Mouse (Mus musculus) liver, embryonic 11.5 days (tissue): ENCODE measurements around the gene Gprc5c. TPM values are rescaled to one million over a fixed set of nuclear protein-coding genes. Genes with fewer than 3 reads are reported as not detected.

ENCODE experiments used
- ATAC-seq: fragments of 200-750 bp; cut with Nextera tagmentation; replicated peaks from 2 replicates; pipeline ENCODE4 v1.8.0; 2017; ENCODE audit warnings: moderate number of reproducible peaks, mild to moderate bottlenecking, moderate TSS enrichment, moderate library complexity; ENCODE audit not compliant: low FRiP score
- DNase-seq: peaks from one replicate; pipeline ENCODE4 v3.0.0-alpha.2; 2017; ENCODE audit warnings: low spot score
- H3K27ac ChIP-seq: fragments of 300-500 bp; sonication (generic); 2 replicates; pipeline ENCODE4 v1.5.1; 2014; ENCODE audit warnings: mild to moderate bottlenecking, low read depth, low read length, control low read depth
- H3K27me3 ChIP-seq: fragments of 300-500 bp; sonication (generic); replicated peaks from 2 replicates; pipeline ENCODE4 v1.6.1; 2014; ENCODE audit warnings: low read length, mixed read lengths; ENCODE audit not compliant: control insufficient read depth, insufficient read depth
- H3K36me3 ChIP-seq: fragments of 300-500 bp; sonication (generic); 2 replicates; pipeline ENCODE4 v1.6.1; 2014; ENCODE audit warnings: mild to moderate bottlenecking, low read length, moderate library complexity, mixed read lengths; ENCODE audit not compliant: control insufficient read depth, insufficient read depth
- H3K4me1 ChIP-seq: fragments of 300-500 bp; sonication (generic); replicated peaks from 2 replicates; pipeline ENCODE4 v1.6.1; 2014; ENCODE audit warnings: low read length, mixed read lengths; ENCODE audit not compliant: control insufficient read depth, insufficient read depth
- H3K4me2 ChIP-seq: fragments of 300-500 bp; sonication (generic); 2 replicates; pipeline ENCODE4 v1.6.1; 2014; ENCODE audit warnings: mild to moderate bottlenecking, control low read depth, moderate library complexity
- H3K4me3 ChIP-seq: fragments of 300-500 bp; sonication (generic); 2 replicates; pipeline ENCODE4 v1.5.1; 2014; ENCODE audit warnings: low read depth, low read length, control low read depth
- H3K9ac ChIP-seq: fragments of 300-500 bp; sonication (generic); 2 replicates; pipeline ENCODE4 v1.6.1; 2014; ENCODE audit warnings: low read depth, low read length, control low read depth
- H3K9me3 ChIP-seq: fragments of 300-500 bp; sonication (generic); 2 replicates; pipeline ENCODE4 v1.6.1; 2016; ENCODE audit warnings: low read length, inconsistent platforms, mixed read lengths; ENCODE audit not compliant: control insufficient read depth
- WGBS: fragments of 180-500 bp; shearing (Covaris S2); extraction: QIAGEN DNeasy Blood & Tissue Kit; methylation state at CpG from one replicate; pipeline ENCODE4 v1.1.7; 2014; 5-methylcytosine and 5-hydroxymethylcytosine counted together
- polyA plus RNA-seq: library from polyadenylated mRNA; unstranded; fragments of >200 nt; fragmentation: Nextera tagmentation; extraction: Ambion mirVana; gene quantifications from 2 replicates; pipeline ENCODE4 v1.2.1, GENCODE M21; 2014

Gene Gprc5c
- polyA plus RNA-seq, 1 experiment from 2014 or later = 20.2 TPM

- 0 out of 2 replicates have a peak overlapping the region, but pooled peaks have one; percentile 22 for H3K9ac ChIP-seq
- peak overlapping the region; percentile 78 for H3K27ac ChIP-seq
- H3K9me3 ChIP-seq = no peaks in the 10 kb centered on the region
- H3K4me1 ChIP-seq = peaks cover 24% of the 10 kb centered on the region
- ATAC-seq = peak; percentile 76
- no peaks in the 10 kb centered on the region for H3K36me3 ChIP-seq
- H3K4me3 ChIP-seq = no peak overlapping the region
- no peak for DNase-seq
- 17% methylated on average over 5 of the region's 5 CpGs for WGBS
- H3K4me2 ChIP-seq = peak overlapping the region; percentile 20; the same call in 1 of the 2 replicates
- no peaks in the 10 kb centered on the region for H3K27me3 ChIP-seq
Measured at GRCm38 (mm10) chr11:114826686-114827085, 24.3 kb upstream of the Gprc5c start.

- peak overlapping the region; percentile 47 for H3K9ac ChIP-seq
Measured at GRCm38 (mm10) chr11:114829499-114830432, 21.2 kb upstream of the Gprc5c start.

GRCm38 (mm10) chr11:114830433-114830773, 20.5 kb upstream of the Gprc5c start:
- Histone ChIP-seq H3K9ac (peak overlapping the region; percentile 47), H3K4me1 (peaks cover 40% of the 10 kb centered on the region), H3K27ac (peak overlapping the region; percentile 76), H3K9me3 (no peaks in the 10 kb centered on the region), H3K4me3 (peak overlapping the region; percentile 35; the same call in 1 of the 2 replicates), H3K27me3 (no peaks in the 10 kb centered on the region), H3K4me2 (peak overlapping the region; percentile 74), H3K36me3 (no peaks in the 10 kb centered on the region)
- 42% methylated on average over 8 of the region's 8 CpGs for WGBS
- ATAC-seq (peak; percentile 14; the same call in 1 of the 2 replicates), DNase-seq (peak; percentile 70)

More at GRCm38 (mm10) chr11:114829499-114830432, 21.2 kb upstream of the Gprc5c start:
- WGBS = 14% methylated on average over 24 of the region's 24 CpGs
- ATAC-seq (peak; percentile 72), DNase-seq (no peak)
- Histone ChIP-seq H3K4me1 (peaks cover 40% of the 10 kb centered on the region), H3K4me3 (peak overlapping the region; percentile 35), H3K27me3 (no peaks in the 10 kb centered on the region), H3K4me2 (peak overlapping the region; percentile 74), H3K9me3 (no peaks in the 10 kb centered on the region), H3K36me3 (no peaks in the 10 kb centered on the region), H3K27ac (peak overlapping the region; percentile 76)

- Histone ChIP-seq H3K9me3 (0 out of 2 replicates have a peak, but pooled peaks cover 3% of the 10 kb centered on the region), H3K4me1 (peaks cover 38% of the 10 kb centered on the region), H3K27ac (no peak overlapping the region), H3K4me2 (no peak overlapping the region), H3K4me3 (no peak overlapping the region), H3K9ac (no peak overlapping the region), H3K27me3 (no peaks in the 10 kb centered on the region), H3K36me3 (no peaks in the 10 kb centered on the region)
- DNase-seq = no peak
- ATAC-seq = no peak
- WGBS = 48% methylated on average over 5 of the region's 5 CpGs
Measured at GRCm38 (mm10) chr11:114833166-114833565, 17.8 kb upstream of the Gprc5c start.

GRCm38 (mm10) chr11:114843818-114844463, 7.0 kb upstream of the Gprc5c start:
- Histone ChIP-seq H3K9me3 (no peaks in the 10 kb centered on the region), H3K9ac (no peak overlapping the region), H3K27ac (peak overlapping the region; percentile 26; the same call in 1 of the 2 replicates), H3K4me3 (no peak overlapping the region), H3K36me3 (no peaks in the 10 kb centered on the region), H3K27me3 (peaks cover 3% of the 10 kb centered on the region), H3K4me2 (peak overlapping the region; percentile 39), H3K4me1 (peaks cover 12% of the 10 kb centered on the region)
- ATAC-seq (peak; percentile 69), DNase-seq (no peak)
- 7% methylated on average over 8 of the region's 8 CpGs for WGBS

- H3K4me3 ChIP-seq = no peak overlapping the region
- no peaks in the 10 kb centered on the region for H3K9me3 ChIP-seq
- H3K27ac ChIP-seq = peak overlapping the region; percentile 26; the same call in 1 of the 2 replicates
- no peaks in the 10 kb centered on the region for H3K36me3 ChIP-seq
- H3K9ac ChIP-seq = no peak overlapping the region
- ATAC-seq (no peak), DNase-seq (no peak)
- H3K4me1 ChIP-seq = peaks cover 12% of the 10 kb centered on the region
- 75% methylated on average over 7 of the region's 7 CpGs for WGBS
- H3K4me2 ChIP-seq = peak overlapping the region; percentile 39; the same call in 1 of the 2 replicates
- peaks cover 10% of the 10 kb centered on the region for H3K27me3 ChIP-seq
Measured at GRCm38 (mm10) chr11:114844464-114845220, 6.3 kb upstream of the Gprc5c start.

GRCm38 (mm10) chr11:114846336-114846735, 4.6 kb upstream of the Gprc5c start:
- DNase-seq (no peak), ATAC-seq (no peak)
- H3K4me3 ChIP-seq = no peak overlapping the region
- no peak overlapping the region for H3K4me2 ChIP-seq
- peaks cover 27% of the 10 kb centered on the region for H3K27me3 ChIP-seq
- no peaks in the 10 kb centered on the region for H3K36me3 ChIP-seq
- no peak overlapping the region for H3K27ac ChIP-seq
- peaks cover 18% of the 10 kb centered on the region for H3K4me1 ChIP-seq
- H3K9ac ChIP-seq = no peak overlapping the region
- 59% methylated on average over 4 of the region's 4 CpGs for WGBS
- no peaks in the 10 kb centered on the region for H3K9me3 ChIP-seq

GRCm38 (mm10) chr11:114847008-114847407, 3.9 kb upstream of the Gprc5c start:
- Histone ChIP-seq H3K27ac (no peak overlapping the region), H3K9me3 (no peaks in the 10 kb centered on the region), H3K4me2 (no peak overlapping the region), H3K36me3 (no peaks in the 10 kb centered on the region), H3K4me1 (peaks cover 19% of the 10 kb centered on the region), H3K4me3 (no peak overlapping the region), H3K27me3 (peaks cover 33% of the 10 kb centered on the region), H3K9ac (no peak overlapping the region)
- WGBS = 82% methylated on average over 5 of the region's 5 CpGs
- ATAC-seq (no peak), DNase-seq (no peak)
